Mouse (Mus musculus) E14TG2a.4 (cell line): ENCODE data around the gene Prrg2.
A peak's percentile ranks its signal among the peaks of the same experiment; 100 is the strongest.

Experiments used
- H3K27me3 ChIP-seq: 2 replicates; pipeline ENCODE4 v1.6.1; 2014; ENCODE audit warnings: low read length, control low read depth; ENCODE audit not compliant: insufficient read depth
- H3K36me3 ChIP-seq: 2 replicates; pipeline ENCODE4 v1.6.1; 2014; ENCODE audit warnings: low read length, control low read depth; ENCODE audit not compliant: insufficient read depth
- H3K4me1 ChIP-seq: replicated peaks from 2 replicates; pipeline ENCODE4 v1.6.1; 2014; ENCODE audit warnings: low read depth, low read length, control low read depth
- H3K4me3 ChIP-seq: replicated peaks from 2 replicates; pipeline ENCODE4 v1.5.1; 2014; ENCODE audit warnings: mild to moderate bottlenecking, low read length
- H3K9me3 ChIP-seq: 2 replicates; pipeline ENCODE4 v1.6.1; 2014; ENCODE audit warnings: low read length, control low read depth
- CTCF ChIP-seq: conservative IDR thresholded peaks from 2 replicates; pipeline ENCODE4 v1.5.1; 2014; ENCODE audit warnings: low read length
- NANOG ChIP-seq: IDR thresholded peaks from 2 replicates; pipeline ENCODE4 v1.6.1; 2014; ENCODE audit warnings: borderline replicate concordance, low read length, mixed read lengths
- POU5F1 ChIP-seq: IDR thresholded peaks from 2 replicates; pipeline ENCODE4 v1.6.1; 2014; ENCODE audit warnings: low read length, borderline replicate concordance

The Prrg2 gene

GRCm38 (mm10) chr7:45058607-45059571 is 3.6 kb downstream of the Prrg2 start:
- TF ChIP-seq POU5F1 (no peak), CTCF (no peak), NANOG (no peak)
- Histone ChIP-seq H3K4me1 (peaks cover 67% of the 10 kb centered on the region), H3K27me3 (no peaks in the 10 kb centered on the region), H3K36me3 (peaks cover 1% of the 10 kb centered on the region; the same call in 1 of the 2 replicates), H3K4me3 (no peak overlapping the region), H3K9me3 (no peaks in the 10 kb centered on the region)

GRCm38 (mm10) chr7:45056972-45057348 is 5.5 kb downstream of the Prrg2 start:
- peaks cover 66% of the 10 kb centered on the region for H3K4me1 ChIP-seq
- no peaks in the 10 kb centered on the region for H3K27me3 ChIP-seq
- peak overlapping the region; percentile 24 for H3K4me3 ChIP-seq
- no peaks in the 10 kb centered on the region for H3K36me3 ChIP-seq
- TF ChIP-seq CTCF (no peak), POU5F1 (no peak), NANOG (no peak)
- no peaks in the 10 kb centered on the region for H3K9me3 ChIP-seq

DNA sequence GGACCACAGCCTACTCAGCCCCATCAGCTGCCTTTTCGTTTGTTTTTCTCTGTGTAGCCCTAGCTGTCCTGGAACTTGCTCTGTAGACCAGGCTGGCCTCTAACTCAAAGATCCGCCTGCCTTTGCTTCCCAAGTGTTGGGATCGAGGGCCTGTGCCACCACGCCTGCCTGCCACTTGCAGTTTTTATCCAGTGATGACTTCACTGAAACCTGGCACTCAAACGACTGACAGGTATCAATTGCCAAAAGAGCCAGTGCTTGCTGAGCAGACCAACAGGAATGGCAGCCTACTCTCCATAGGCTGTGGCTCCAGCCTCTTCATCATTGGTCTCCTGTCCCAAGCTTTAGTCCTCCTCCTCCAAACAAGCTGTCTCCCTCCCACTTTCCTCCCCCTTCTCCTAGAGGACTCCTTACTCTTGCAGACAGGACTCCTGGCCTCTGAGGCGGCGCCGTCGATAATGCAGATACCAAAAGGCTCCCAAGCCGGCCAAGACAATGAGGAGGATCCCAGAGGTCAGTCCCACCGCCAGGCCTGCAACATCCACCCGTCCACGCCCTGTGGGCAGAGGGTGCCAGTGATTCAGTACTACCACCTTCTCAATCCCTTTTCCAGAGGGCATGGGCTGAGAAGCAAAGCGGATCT is 6.0 kb downstream of the Prrg2 start:
- Histone ChIP-seq H3K4me3 (peak overlapping the region; percentile 24), H3K4me1 (peaks cover 67% of the 10 kb centered on the region), H3K27me3 (no peaks in the 10 kb centered on the region), H3K9me3 (no peaks in the 10 kb centered on the region), H3K36me3 (no peaks in the 10 kb centered on the region)
- TF ChIP-seq CTCF (no peak), POU5F1 (no peak), NANOG (no peak)

- Histone ChIP-seq H3K9me3 (no peaks in the 10 kb centered on the region), H3K36me3 (peaks cover 16% of the 10 kb centered on the region), H3K27me3 (no peaks in the 10 kb centered on the region), H3K4me3 (peak overlapping the region; percentile 92), H3K4me1 (peaks cover 67% of the 10 kb centered on the region)
- TF ChIP-seq NANOG (no peak), CTCF (no peak), POU5F1 (no peak)
These were observed 8.5 kb downstream of the Prrg2 start for GRCm38 (mm10) chr7:45053931-45054510.

DNA sequence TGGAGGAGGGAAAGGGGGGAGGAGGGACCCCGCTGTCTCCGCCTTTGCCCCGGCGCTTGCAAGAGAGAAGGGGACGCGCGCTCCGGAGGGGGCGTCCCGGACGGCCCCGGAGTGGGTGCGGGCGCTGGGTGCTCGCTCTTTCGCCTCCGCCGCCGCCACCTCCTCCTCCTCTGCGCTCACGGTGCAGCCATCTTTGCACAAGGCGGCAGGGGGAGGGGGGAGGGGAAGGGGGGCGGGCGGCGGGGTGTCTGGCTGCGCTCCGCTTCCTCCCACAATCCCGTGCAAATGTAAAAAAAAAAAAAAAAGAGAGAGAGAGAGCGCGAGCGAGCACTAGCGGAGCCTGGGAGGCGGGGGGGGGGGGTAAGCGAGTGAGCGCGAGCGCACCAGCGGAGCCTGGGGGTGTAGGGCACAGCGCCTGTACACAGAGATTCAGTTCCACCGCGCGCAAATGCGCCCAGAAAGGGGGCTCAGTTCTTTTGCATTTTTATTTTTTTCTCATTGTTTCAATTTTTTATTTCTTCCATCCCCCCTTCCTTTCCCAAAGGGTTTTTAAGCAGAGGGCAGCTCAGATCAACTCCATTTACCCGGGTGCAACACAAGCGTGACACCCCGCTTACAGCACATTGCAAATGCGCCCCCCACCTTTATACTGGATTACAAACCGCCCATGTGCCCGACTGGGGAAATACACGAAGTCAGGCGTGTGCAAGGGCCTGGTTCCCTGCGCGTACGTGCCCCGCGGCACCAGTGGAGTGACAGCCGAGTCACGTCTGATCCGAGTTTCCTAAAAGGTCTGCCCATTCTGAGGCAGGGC is 9.2 kb downstream of the Prrg2 start:
- H3K4me3 ChIP-seq, result peak overlapping the region; percentile 92
- H3K36me3 ChIP-seq, result peaks cover 23% of the 10 kb centered on the region
- no peak for TF ChIP-seq NANOG
- no peak for TF ChIP-seq CTCF
- TF ChIP-seq POU5F1, result no peak
- H3K9me3 ChIP-seq, result no peaks in the 10 kb centered on the region
- no peaks in the 10 kb centered on the region for H3K27me3 ChIP-seq
- peaks cover 69% of the 10 kb centered on the region for H3K4me1 ChIP-seq

- Histone ChIP-seq H3K9me3 (no peaks in the 10 kb centered on the region), H3K36me3 (peaks cover 28% of the 10 kb centered on the region), H3K27me3 (no peaks in the 10 kb centered on the region), H3K4me3 (peak within 1 kb of the TSS; percentile 92), H3K4me1 (peaks cover 74% of the 10 kb centered on the region)
- TF ChIP-seq POU5F1 (no peak), CTCF (no peak), NANOG (no peak)
These were observed 9.7 kb downstream of the Prrg2 start, which contains the start of gene Prr12 for GRCm38 (mm10) chr7:45052862-45053116. Prr12 (minus strand) TSS chr7:45052881.

- no peaks in the 10 kb centered on the region for H3K27me3 ChIP-seq
- TF ChIP-seq CTCF (no peak), NANOG (no peak), POU5F1 (no peak)
These were observed 10.2 kb downstream of the Prrg2 start for GRCm38 (mm10) chr7:45052181-45052861.

More at GRCm38 (mm10) chr7:45052181-45052861, 10.2 kb downstream of the Prrg2 start:
- H3K36me3 ChIP-seq, result peaks cover 33% of the 10 kb centered on the region
- H3K9me3 ChIP-seq, result no peaks in the 10 kb centered on the region
- peaks cover 79% of the 10 kb centered on the region for H3K4me1 ChIP-seq
- H3K4me3 ChIP-seq, result peak overlapping the region; percentile 92
